Mouse (Mus musculus): Measurements from ENCODE around the gene Ccl5. TPM values are rescaled to one million over a fixed set of nuclear protein-coding genes. Genes with fewer than 3 reads are reported as not detected.

Ccl5 gene
- polyA plus RNA-seq, 1 experiment, result 777 TPM

DNA sequence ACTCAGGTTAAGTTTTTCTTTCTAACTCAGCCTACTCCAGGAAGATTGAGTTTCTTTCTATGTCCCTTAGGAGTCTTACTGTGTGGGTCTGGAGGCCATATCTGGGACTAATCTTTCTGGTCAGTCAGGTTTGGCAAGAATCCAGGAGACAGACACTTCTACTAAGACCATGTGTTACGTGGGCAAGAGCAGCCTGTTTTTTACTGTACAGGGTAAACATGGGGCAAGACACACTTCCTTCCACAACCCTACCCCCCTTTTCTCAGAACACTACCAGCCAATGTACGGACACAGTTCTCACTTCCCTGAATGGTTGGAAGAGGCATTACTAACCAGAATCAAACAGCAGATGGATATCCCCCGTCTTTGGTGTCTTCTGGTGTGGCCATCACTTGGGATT lies 13.9 kb upstream of the Ccl5 start:
- no peak for DNase-seq
- no peaks in the 10 kb centered on the region for H3K4me1 ChIP-seq (replicated peaks; ENCODE audit: control insufficient read depth, insufficient read depth, low read length)
- H3K4me3 ChIP-seq (ENCODE audit: control insufficient read depth, insufficient read depth, low read length), result no peak overlapping the region
- TF ChIP-seq CTCF (IDR thresholded peaks at IDR 0.05; ENCODE audit: borderline replicate concordance, control insufficient read depth, extremely low read depth, insufficient read depth, low read length, poor library complexity), result no peak
- no peak for TF ChIP-seq POLR2A (IDR thresholded peaks at IDR 0.05; ENCODE audit: control insufficient read depth, extremely low read depth, insufficient read depth, low read length, poor library complexity)
- no peaks in the 10 kb centered on the region for H3K36me3 ChIP-seq (ENCODE audit: control insufficient read depth, insufficient read depth, low read length)
- 51% methylated on average over 3 of the region's 3 CpGs for WGBS
- H3K27me3 ChIP-seq (ENCODE audit: control insufficient read depth, insufficient read depth, low read length), result no peaks in the 10 kb centered on the region
- no peak overlapping the region for H3K27ac ChIP-seq (ENCODE audit: control insufficient read depth, insufficient read depth, low read length)

GRCm38 (mm10) chr11:83541415-83541814 lies 11.1 kb upstream of the Ccl5 start:
- H3K4me3 ChIP-seq (ENCODE audit: control insufficient read depth, insufficient read depth, low read length), result no peak overlapping the region
- no peaks in the 10 kb centered on the region for H3K27me3 ChIP-seq (ENCODE audit: control insufficient read depth, insufficient read depth, low read length)
- no peak for DNase-seq
- TF ChIP-seq CTCF (IDR thresholded peaks at IDR 0.05; ENCODE audit: borderline replicate concordance, control insufficient read depth, extremely low read depth, insufficient read depth, low read length, poor library complexity) (no peak), POLR2A (IDR thresholded peaks at IDR 0.05; ENCODE audit: control insufficient read depth, extremely low read depth, insufficient read depth, low read length, poor library complexity) (no peak)
- peaks cover 4% of the 10 kb centered on the region; the same call in 1 of the 2 replicates for H3K4me1 ChIP-seq (replicated peaks; ENCODE audit: control insufficient read depth, insufficient read depth, low read length)
- H3K27ac ChIP-seq (ENCODE audit: control insufficient read depth, insufficient read depth, low read length), result no peak overlapping the region
- H3K36me3 ChIP-seq (ENCODE audit: control insufficient read depth, insufficient read depth, low read length), result no peaks in the 10 kb centered on the region
- WGBS, result 75% methylated on average over 3 of the region's 3 CpGs

- no peak for DNase-seq
- Histone ChIP-seq H3K27ac (ENCODE audit: control insufficient read depth, insufficient read depth, low read length) (no peak overlapping the region), H3K4me3 (ENCODE audit: control insufficient read depth, insufficient read depth, low read length) (no peak overlapping the region), H3K36me3 (ENCODE audit: control insufficient read depth, insufficient read depth, low read length) (no peaks in the 10 kb centered on the region), H3K27me3 (ENCODE audit: control insufficient read depth, insufficient read depth, low read length) (no peaks in the 10 kb centered on the region), H3K4me1 (replicated peaks; ENCODE audit: control insufficient read depth, insufficient read depth, low read length) (peaks cover 6% of the 10 kb centered on the region)
- 91% methylated on average over 2 of the region's 2 CpGs for WGBS
- TF ChIP-seq POLR2A (IDR thresholded peaks at IDR 0.05; ENCODE audit: control insufficient read depth, extremely low read depth, insufficient read depth, low read length, poor library complexity), result no peak
Observed at GRCm38 (mm10) chr11:83540931-83541330, 10.6 kb upstream of the Ccl5 start.

- Histone ChIP-seq H3K4me3 (ENCODE audit: control insufficient read depth, insufficient read depth, low read length) (no peak overlapping the region), H3K4me1 (replicated peaks; ENCODE audit: control insufficient read depth, insufficient read depth, low read length) (peaks cover 12% of the 10 kb centered on the region), H3K36me3 (ENCODE audit: control insufficient read depth, insufficient read depth, low read length) (no peaks in the 10 kb centered on the region), H3K27me3 (ENCODE audit: control insufficient read depth, insufficient read depth, low read length) (no peaks in the 10 kb centered on the region), H3K27ac (ENCODE audit: control insufficient read depth, insufficient read depth, low read length) (no peak overlapping the region)
- 60% methylated on average over 3 of the region's 3 CpGs for WGBS
- TF ChIP-seq CTCF (IDR thresholded peaks at IDR 0.05; ENCODE audit: borderline replicate concordance, control insufficient read depth, extremely low read depth, insufficient read depth, low read length, poor library complexity), result no peak
- no peak for TF ChIP-seq POLR2A (IDR thresholded peaks at IDR 0.05; ENCODE audit: control insufficient read depth, extremely low read depth, insufficient read depth, low read length, poor library complexity)
- no peak for DNase-seq
Observed at GRCm38 (mm10) chr11:83538705-83539314, 8.5 kb upstream of the Ccl5 start.

- 37% methylated on average over 3 of the region's 3 CpGs for WGBS
- Histone ChIP-seq H3K4me1 (replicated peaks; ENCODE audit: control insufficient read depth, insufficient read depth, low read length) (peaks cover 12% of the 10 kb centered on the region), H3K27me3 (ENCODE audit: control insufficient read depth, insufficient read depth, low read length) (no peaks in the 10 kb centered on the region), H3K27ac (ENCODE audit: control insufficient read depth, insufficient read depth, low read length) (no peak overlapping the region), H3K4me3 (ENCODE audit: control insufficient read depth, insufficient read depth, low read length) (no peak overlapping the region), H3K36me3 (ENCODE audit: control insufficient read depth, insufficient read depth, low read length) (no peaks in the 10 kb centered on the region)
- TF ChIP-seq POLR2A (IDR thresholded peaks at IDR 0.05; ENCODE audit: control insufficient read depth, extremely low read depth, insufficient read depth, low read length, poor library complexity), result no peak
- no peak for TF ChIP-seq CTCF (IDR thresholded peaks at IDR 0.05; ENCODE audit: borderline replicate concordance, control insufficient read depth, extremely low read depth, insufficient read depth, low read length, poor library complexity)
- DNase-seq, result no peak
Observed at GRCm38 (mm10) chr11:83536831-83537230, 6.5 kb upstream of the Ccl5 start.

GRCm38 (mm10) chr11:83534609-83535423 lies 4.5 kb upstream of the Ccl5 start:
- Histone ChIP-seq H3K4me3 (ENCODE audit: control insufficient read depth, insufficient read depth, low read length) (no peak overlapping the region), H3K27ac (ENCODE audit: control insufficient read depth, insufficient read depth, low read length) (no peak overlapping the region), H3K27me3 (ENCODE audit: control insufficient read depth, insufficient read depth, low read length) (no peaks in the 10 kb centered on the region), H3K36me3 (ENCODE audit: control insufficient read depth, insufficient read depth, low read length) (no peaks in the 10 kb centered on the region), H3K4me1 (replicated peaks; ENCODE audit: control insufficient read depth, insufficient read depth, low read length) (peaks cover 12% of the 10 kb centered on the region)
- TF ChIP-seq CTCF (IDR thresholded peaks at IDR 0.05; ENCODE audit: borderline replicate concordance, control insufficient read depth, extremely low read depth, insufficient read depth, low read length, poor library complexity) (no peak), POLR2A (IDR thresholded peaks at IDR 0.05; ENCODE audit: control insufficient read depth, extremely low read depth, insufficient read depth, low read length, poor library complexity) (no peak)
- WGBS, result 29% methylated on average over 13 of the region's 13 CpGs
- DNase-seq, result no peak

All from thymus, adult 2 months (tissue).